Mouse (Mus musculus) limb, embryonic 14.5 days (tissue): ENCODE measurements around the gene Zim1. TPM values are rescaled to one million over a fixed set of nuclear protein-coding genes. Genes with fewer than 3 reads are reported as not detected.

Source experiments
- ATAC-seq: fragments of 200-750 bp; cut with Nextera tagmentation; 2 replicates; pipeline ENCODE4 v1.8.0; 2017; ENCODE audit warnings: low read depth, moderate number of reproducible peaks, moderate TSS enrichment; ENCODE audit not compliant: low FRiP score
- DNase-seq: peaks from one replicate; pipeline ENCODE4 v3.0.0-alpha.2; 2015; ENCODE audit warnings: low spot score
- H3K27ac ChIP-seq: fragments of 300-500 bp; sonication (generic); replicated peaks from 2 replicates; pipeline ENCODE4 v1.5.1; 2014; ENCODE audit warnings: low read depth, mild to moderate bottlenecking, low read length, moderate library complexity, mixed read lengths
- H3K27me3 ChIP-seq: fragments of 300-500 bp; sonication (generic); 2 replicates; pipeline ENCODE4 v1.6.1; 2014; ENCODE audit warnings: low read length, mixed read lengths; ENCODE audit not compliant: control insufficient read depth, insufficient read depth
- H3K36me3 ChIP-seq: fragments of 300-500 bp; sonication (generic); 2 replicates; pipeline ENCODE4 v1.6.1; 2014; ENCODE audit warnings: mild to moderate bottlenecking, low read length, moderate library complexity, mixed read lengths; ENCODE audit not compliant: control insufficient read depth, insufficient read depth
- H3K4me1 ChIP-seq: fragments of 300-500 bp; sonication (generic); 2 replicates; pipeline ENCODE4 v1.6.1; 2014; ENCODE audit warnings: antibody characterized with exemption, low read length, mixed read lengths; ENCODE audit not compliant: control insufficient read depth, insufficient read depth
- H3K4me2 ChIP-seq: fragments of 300-500 bp; sonication (generic); replicated peaks from 2 replicates; pipeline ENCODE4 v1.6.1; 2014; ENCODE audit warnings: low read depth, mild to moderate bottlenecking, low read length, moderate library complexity; ENCODE audit not compliant: severe bottlenecking
- H3K4me3 ChIP-seq: fragments of 300-500 bp; sonication (generic); replicated peaks from 2 replicates; pipeline ENCODE4 v1.5.1; 2014; ENCODE audit warnings: low read length
- H3K9ac ChIP-seq: fragments of 300-500 bp; sonication (generic); 2 replicates; pipeline ENCODE4 v1.6.1; 2014; ENCODE audit warnings: mild to moderate bottlenecking, low read depth, low read length, moderate library complexity; ENCODE audit not compliant: severe bottlenecking
- H3K9me3 ChIP-seq: fragments of 300-500 bp; sonication (generic); 2 replicates; pipeline ENCODE4 v1.6.1; 2016; ENCODE audit warnings: low read length; ENCODE audit not compliant: control insufficient read depth
- POLR2A ChIP-seq: fragments of 200-500 bp; IDR thresholded peaks from 2 replicates; pipeline ENCODE4 v1.8.0; 2012; ENCODE audit warnings: inconsistent platforms, mild to moderate bottlenecking, moderate library complexity, borderline replicate concordance; ENCODE audit not compliant: insufficient read depth, insufficient read length; ENCODE audit errors: extremely low read depth
- WGBS: fragments of 180-500 bp; shearing (Covaris S2); extraction: QIAGEN DNeasy Blood & Tissue Kit; methylation state at CpG from one replicate; pipeline ENCODE4 v1.1.7; 2014; 5-methylcytosine and 5-hydroxymethylcytosine counted together
- polyA plus RNA-seq, 2 experiments: library from polyadenylated mRNA; depleted of rRNA in 1 of 2; stranded (reverse) in 1 of 2; unstranded in 1 of 2; fragments of >200 nt; fragmentation: Nextera tagmentation in 1 of 2; extraction: Ambion mirVana in 1 of 2; gene quantifications; 2 replicates each; pipeline versions ENCODE4 v1.2.1 to v1.2.3; 2012 to 2014

The Zim1 gene
- polyA plus RNA-seq, 2 experiments = 14.3 to 72.6 TPM

DNA sequence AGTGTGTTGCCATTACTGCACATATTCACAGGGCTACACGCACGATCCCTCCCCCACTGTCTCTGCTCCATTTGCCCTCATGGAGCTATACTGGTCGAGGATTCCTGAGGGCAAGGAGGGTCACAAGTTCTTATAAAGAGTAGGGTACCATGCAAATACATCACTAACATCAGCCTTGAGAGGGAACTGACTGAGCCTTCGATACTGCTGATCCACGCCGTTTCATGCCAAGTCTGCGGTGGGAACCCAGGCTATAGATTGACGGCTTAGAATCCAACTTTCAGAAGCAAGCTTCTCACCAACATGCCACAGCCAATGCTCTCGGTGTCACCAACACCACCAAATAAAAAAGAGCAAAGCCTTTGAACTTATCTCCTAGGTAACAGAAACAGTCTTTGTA is 45.7 kb downstream of the Zim1 start:
- DNase-seq (no peak), ATAC-seq (no peak)
- Histone ChIP-seq H3K4me1 (no peaks in the 10 kb centered on the region), H3K27me3 (no peaks in the 10 kb centered on the region), H3K9ac (no peak overlapping the region), H3K9me3 (no peaks in the 10 kb centered on the region), H3K4me3 (no peak overlapping the region), H3K27ac (no peak overlapping the region), H3K4me2 (no peak overlapping the region), H3K36me3 (no peaks in the 10 kb centered on the region)
- WGBS = 91% methylated on average over 9 of the region's 9 CpGs
- no peak for TF ChIP-seq POLR2A

- Histone ChIP-seq H3K36me3 (no peaks in the 10 kb centered on the region), H3K9ac (no peak overlapping the region), H3K27ac (no peak overlapping the region), H3K4me3 (no peak overlapping the region), H3K27me3 (no peaks in the 10 kb centered on the region), H3K9me3 (no peaks in the 10 kb centered on the region), H3K4me1 (no peaks in the 10 kb centered on the region), H3K4me2 (no peak overlapping the region)
- TF ChIP-seq POLR2A = no peak
- ATAC-seq = no peak
- WGBS = 84% methylated on average over 3 of the region's 3 CpGs
- no peak for DNase-seq
These were observed 50.4 kb downstream of the Zim1 start for GRCm38 (mm10) chr7:6645821-6646220.

GRCm38 (mm10) chr7:6638076-6638475 is 58.2 kb downstream of the Zim1 start:
- no peak overlapping the region for H3K9ac ChIP-seq
- ATAC-seq (no peak), DNase-seq (no peak)
- H3K9me3 ChIP-seq = 0 out of 2 replicates have a peak, but pooled peaks cover 3% of the 10 kb centered on the region
- no peak overlapping the region for H3K4me3 ChIP-seq
- no peak for TF ChIP-seq POLR2A
- 93% methylated on average over 4 of the region's 4 CpGs for WGBS
- no peaks in the 10 kb centered on the region for H3K4me1 ChIP-seq
- H3K27ac ChIP-seq = no peak overlapping the region
- H3K27me3 ChIP-seq = no peaks in the 10 kb centered on the region
- H3K36me3 ChIP-seq = no peaks in the 10 kb centered on the region
- H3K4me2 ChIP-seq = no peak overlapping the region

DNA sequence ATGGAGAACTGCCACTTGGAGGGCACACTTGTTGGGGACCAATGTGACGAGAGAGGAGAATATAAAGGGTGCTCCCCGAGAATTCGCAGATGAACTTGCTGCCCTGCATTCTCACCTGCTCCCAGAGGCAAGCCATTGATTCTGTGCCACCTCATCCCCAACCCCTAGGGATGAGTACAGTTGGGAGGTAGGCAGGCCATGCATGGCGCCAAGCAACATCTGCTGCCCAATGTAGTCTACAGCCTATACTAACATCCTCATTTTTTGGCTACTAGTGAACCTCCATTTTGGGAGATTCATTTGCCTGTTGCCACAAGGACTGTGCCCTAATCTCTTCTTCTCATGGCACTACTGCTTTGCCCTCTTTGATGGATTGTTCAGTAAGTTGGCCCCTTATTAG is 59.5 kb downstream of the Zim1 start:
- Histone ChIP-seq H3K27ac (no peak overlapping the region), H3K9ac (no peak overlapping the region), H3K36me3 (no peaks in the 10 kb centered on the region), H3K4me2 (no peak overlapping the region), H3K4me3 (no peak overlapping the region), H3K27me3 (no peaks in the 10 kb centered on the region), H3K4me1 (no peaks in the 10 kb centered on the region), H3K9me3 (0 out of 2 replicates have a peak, but pooled peaks cover 3% of the 10 kb centered on the region)
- WGBS = 88% methylated on average over 4 of the region's 4 CpGs
- no peak for TF ChIP-seq POLR2A
- ATAC-seq (no peak), DNase-seq (no peak)

- Histone ChIP-seq H3K36me3 (no peaks in the 10 kb centered on the region), H3K4me3 (no peak overlapping the region), H3K9ac (no peak overlapping the region), H3K9me3 (0 out of 2 replicates have a peak, but pooled peaks cover 3% of the 10 kb centered on the region), H3K4me2 (no peak overlapping the region), H3K27ac (no peak overlapping the region), H3K4me1 (no peaks in the 10 kb centered on the region), H3K27me3 (no peaks in the 10 kb centered on the region)
- WGBS = 71% methylated on average over 3 of the region's 3 CpGs
- no peak for ATAC-seq
- no peak for DNase-seq
- no peak for TF ChIP-seq POLR2A
These were observed 60.4 kb downstream of the Zim1 start for GRCm38 (mm10) chr7:6635831-6636230.

Other genes starting within 250 kb of the Zim1 start
- gene Olfr1336, start 240.3 kb downstream of the Zim1 start, polyA plus RNA-seq (2012; rRNA removed) = not detected in 2 replicates
- not detected in 2 replicates for gene Olfr1336, start 240.3 kb downstream of the Zim1 start, polyA plus RNA-seq (2014; fragmentation: Nextera tagmentation; extraction: Ambion mirVana)
- not detected in 2 replicates for gene Olfr1346, start 229.3 kb downstream of the Zim1 start, polyA plus RNA-seq (2012; rRNA removed)
- gene Olfr1346, start 229.3 kb downstream of the Zim1 start, polyA plus RNA-seq (2014; fragmentation: Nextera tagmentation; extraction: Ambion mirVana) = not detected in 2 replicates
- gene Olfr5, start 209.5 kb downstream of the Zim1 start, polyA plus RNA-seq (2012; rRNA removed) = 0.09 TPM in 1 of 2 replicates, not detected in the other
- gene Olfr5, start 209.5 kb downstream of the Zim1 start, polyA plus RNA-seq (2014; fragmentation: Nextera tagmentation; extraction: Ambion mirVana) = not detected in 2 replicates
- 0.04 TPM in 1 of 2 replicates, not detected in the other for gene Olfr1347, start 196.7 kb downstream of the Zim1 start, polyA plus RNA-seq (2012; rRNA removed)
- gene Olfr1347, start 196.7 kb downstream of the Zim1 start, polyA plus RNA-seq (2014; fragmentation: Nextera tagmentation; extraction: Ambion mirVana) = not detected in 2 replicates
- not detected in 2 replicates for gene Olfr1348, start 187.7 kb downstream of the Zim1 start, polyA plus RNA-seq (2012; rRNA removed)
- gene Olfr1348, start 187.7 kb downstream of the Zim1 start, polyA plus RNA-seq (2014; fragmentation: Nextera tagmentation; extraction: Ambion mirVana) = not detected in 2 replicates
- gene Olfr1349, start 173.5 kb downstream of the Zim1 start, polyA plus RNA-seq (2012; rRNA removed) = 0.18 and 0.60 TPM in 2 replicates
- not detected in 2 replicates for gene Olfr1349, start 173.5 kb downstream of the Zim1 start, polyA plus RNA-seq (2014; fragmentation: Nextera tagmentation; extraction: Ambion mirVana)
- gene Olfr1350, start 131.6 kb downstream of the Zim1 start, polyA plus RNA-seq (2012; rRNA removed) = not detected in 2 replicates
- not detected in 2 replicates for gene Olfr1350, start 131.6 kb downstream of the Zim1 start, polyA plus RNA-seq (2014; fragmentation: Nextera tagmentation; extraction: Ambion mirVana)
- 160 and 178 TPM in 2 replicates for gene Peg3, start 34.0 kb upstream of the Zim1 start, polyA plus RNA-seq (2012; rRNA removed)
- gene Peg3, start 34.0 kb upstream of the Zim1 start, polyA plus RNA-seq (2014; fragmentation: Nextera tagmentation; extraction: Ambion mirVana) = 244 and 268 TPM in 2 replicates
- gene Usp29, start 34.1 kb upstream of the Zim1 start, polyA plus RNA-seq (2012; rRNA removed) = 20.7 and 27.2 TPM in 2 replicates
- gene Usp29, start 34.1 kb upstream of the Zim1 start, polyA plus RNA-seq (2014; fragmentation: Nextera tagmentation; extraction: Ambion mirVana) = 10.7 and 11.9 TPM in 2 replicates